Mouse (Mus musculus): ENCODE measurements around the gene Nrg4.

Nrg4 gene

DNA sequence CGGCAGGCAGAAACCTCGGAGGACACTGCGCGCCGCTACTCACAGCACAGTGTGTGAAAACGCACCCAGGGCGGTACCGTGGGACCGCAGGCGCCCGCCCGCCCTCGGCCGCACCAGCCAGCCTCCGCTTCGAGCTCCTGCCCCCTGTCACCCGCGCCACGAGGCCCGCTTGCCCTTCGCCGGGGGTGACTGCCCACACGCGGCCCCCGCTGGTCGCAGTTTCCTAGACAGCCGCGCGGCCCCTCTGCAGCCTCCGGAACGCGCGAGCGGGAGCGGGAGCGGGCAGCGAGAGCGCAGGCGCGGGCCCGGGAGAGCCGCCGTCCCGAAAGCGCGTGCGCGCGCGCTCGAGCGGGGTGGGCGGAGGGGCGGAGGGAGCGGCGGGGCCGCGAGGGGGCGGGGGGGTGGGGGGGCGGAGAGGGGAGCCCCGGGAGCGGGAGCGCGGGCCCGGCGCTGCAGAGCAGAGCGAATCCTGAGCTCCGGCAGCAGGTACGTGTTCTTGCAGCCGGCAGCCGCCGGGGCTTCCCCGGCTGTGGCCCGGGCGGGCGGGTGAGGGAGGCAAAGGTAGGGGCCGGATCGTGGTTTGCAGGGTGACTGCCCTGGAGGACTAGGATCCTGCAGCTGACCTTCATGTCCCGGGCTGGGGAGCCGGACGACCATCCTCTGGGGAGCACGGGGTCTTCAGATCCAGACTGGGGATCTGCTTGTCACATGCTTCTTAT, at the start of gene Nrg4, which contains the start of gene Tmem266:
Gene Nrg4 (minus strand): TSS at position 330 of the 719 bp plus-strand sequence.
Gene Tmem266 (plus strand): TSS at position 399 of the 719 bp plus-strand sequence.
- DNase-seq, result peak; percentile 82 to 95

GRCm38 (mm10) chr9:55371908-55372307, 45.3 kb upstream of the Nrg4 start:
- DNase-seq, result peak; percentile 72 to 81

DNA sequence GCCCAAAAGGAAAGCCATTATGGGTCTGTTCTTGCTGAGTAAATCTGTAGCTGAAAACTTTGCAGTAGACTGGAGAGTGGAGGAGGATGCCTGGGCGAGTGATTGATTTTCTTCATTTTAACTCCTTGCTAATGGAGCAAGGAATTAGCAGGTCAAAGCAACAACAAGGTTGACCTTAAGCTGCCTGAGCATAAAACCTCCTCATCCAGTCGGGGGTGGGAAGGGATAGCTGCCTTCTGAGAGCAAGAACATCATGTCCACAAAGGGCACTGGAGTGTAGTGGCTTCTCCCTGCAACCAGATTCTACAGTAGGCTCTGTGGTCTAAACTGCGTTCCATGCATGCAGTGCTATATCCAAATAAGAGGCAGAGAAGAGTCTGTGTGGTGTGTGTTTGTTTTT, 41.4 kb upstream of the Nrg4 start:
- no peak for DNase-seq

DNA sequence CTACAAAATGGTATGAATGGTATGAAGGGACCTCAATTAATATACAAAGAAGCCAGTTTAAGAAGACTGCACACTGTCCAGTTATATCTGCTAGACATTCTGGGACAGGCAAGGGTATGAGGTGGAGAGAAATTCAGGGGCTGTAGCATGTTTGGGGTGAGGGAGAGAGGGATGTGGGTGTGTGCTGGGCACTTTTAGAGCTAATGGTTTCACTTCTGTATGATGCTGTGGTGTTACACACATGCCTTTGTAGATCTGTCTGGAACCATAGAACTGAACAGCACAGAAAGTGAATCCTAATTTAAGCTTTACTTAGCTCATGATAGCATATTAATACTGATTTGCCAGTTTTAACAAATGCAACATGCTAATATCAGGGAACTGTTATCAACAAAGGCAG, 37.1 kb upstream of the Nrg4 start:
- no peak for DNase-seq

- no peak for DNase-seq
Observed at GRCm38 (mm10) chr9:55361969-55362368, 35.3 kb upstream of the Nrg4 start.

GRCm38 (mm10) chr9:55360861-55361260, 34.2 kb upstream of the Nrg4 start:
- peak; percentile 64 to 66 for DNase-seq

DNA sequence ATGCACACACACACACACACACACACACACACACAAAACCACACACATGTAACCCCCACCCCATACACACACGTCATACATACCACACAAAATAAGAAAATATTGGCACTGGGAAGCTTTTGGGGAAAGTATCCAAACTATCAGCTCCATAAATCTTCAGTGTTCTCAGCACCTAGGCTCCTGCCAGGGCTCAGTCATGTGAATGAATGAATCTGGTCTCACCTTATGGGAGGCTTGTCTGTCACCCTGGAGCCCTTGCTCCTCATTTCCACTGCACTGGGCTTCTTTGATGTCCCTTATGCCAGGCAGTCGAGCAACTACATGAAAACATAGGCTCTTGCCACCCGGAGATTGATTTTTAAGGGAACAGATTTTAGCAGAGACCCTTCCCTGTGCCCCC, 33.7 kb upstream of the Nrg4 start:
- DNase-seq, result peak in 1 of 2 experiments; percentile 50

GRCm38 (mm10) chr9:55357164-55357563, 30.5 kb upstream of the Nrg4 start:
- peak; percentile 59 to 62 for DNase-seq

DNA sequence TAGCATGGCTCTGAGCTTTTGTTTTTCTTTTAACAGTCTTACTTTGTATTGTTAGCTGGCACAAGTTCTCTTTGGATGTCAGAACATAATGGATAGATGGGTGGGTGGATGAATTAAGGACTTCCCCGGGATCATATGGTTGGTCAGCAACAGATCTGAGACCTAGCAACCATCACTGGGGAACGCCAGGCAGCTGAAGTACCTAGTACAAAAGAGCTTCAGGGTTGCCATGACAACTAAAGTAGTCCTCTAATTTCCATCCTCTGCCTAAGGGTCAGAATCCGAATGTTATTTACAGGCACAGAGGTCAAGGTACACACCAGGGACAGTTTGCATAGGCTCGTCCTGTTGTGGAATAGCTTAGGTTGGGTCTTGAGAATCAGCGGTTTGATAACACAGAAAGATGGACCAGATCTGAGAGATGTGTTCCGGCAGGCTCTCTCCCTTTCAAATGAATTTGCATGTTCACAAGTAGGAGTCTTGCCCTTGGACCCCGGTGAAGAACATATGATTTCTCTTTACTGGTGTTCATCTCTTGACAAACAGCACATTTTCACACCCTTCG, 28.7 kb upstream of the Nrg4 start:
- DNase-seq, result no peak

DNA sequence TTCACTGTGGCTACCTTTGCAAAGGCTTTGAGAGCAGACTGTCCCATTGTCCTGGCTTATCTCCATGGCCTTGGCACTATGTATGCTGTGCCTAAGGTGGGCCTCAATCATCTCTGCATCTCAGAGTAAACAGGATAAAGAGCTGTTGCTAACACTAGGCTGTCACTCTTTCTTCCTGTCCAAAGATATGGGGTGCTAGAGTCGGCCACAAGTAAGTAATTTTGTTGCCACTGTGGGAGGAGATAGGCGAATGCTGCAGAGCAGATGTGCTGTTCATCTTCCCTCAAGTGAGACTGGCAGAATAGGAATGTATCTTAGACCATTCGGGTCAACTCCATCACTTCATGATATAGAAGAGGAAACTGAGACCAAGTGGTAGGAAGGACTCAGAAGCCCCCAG, 28.0 kb upstream of the Nrg4 start:
- no peak for DNase-seq

GRCm38 (mm10) chr9:55348664-55349063, 22.0 kb upstream of the Nrg4 start:
- DNase-seq, result no peak

GRCm38 (mm10) chr9:55345332-55345731, 18.7 kb upstream of the Nrg4 start:
- DNase-seq, result peak; percentile 91 to 94

GRCm38 (mm10) chr9:55344165-55344564, 17.5 kb upstream of the Nrg4 start:
- DNase-seq, result no peak

- DNase-seq, result peak; percentile 76 to 83
Observed at GRCm38 (mm10) chr9:55332949-55333348, 6.3 kb upstream of the Nrg4 start.

- DNase-seq, result peak; percentile 52 to 56
Observed at GRCm38 (mm10) chr9:55332476-55332875, 5.8 kb upstream of the Nrg4 start.

GRCm38 (mm10) chr9:55329401-55329800, 2.8 kb upstream of the Nrg4 start:
- DNase-seq, result peak; percentile 38 to 47

DNA sequence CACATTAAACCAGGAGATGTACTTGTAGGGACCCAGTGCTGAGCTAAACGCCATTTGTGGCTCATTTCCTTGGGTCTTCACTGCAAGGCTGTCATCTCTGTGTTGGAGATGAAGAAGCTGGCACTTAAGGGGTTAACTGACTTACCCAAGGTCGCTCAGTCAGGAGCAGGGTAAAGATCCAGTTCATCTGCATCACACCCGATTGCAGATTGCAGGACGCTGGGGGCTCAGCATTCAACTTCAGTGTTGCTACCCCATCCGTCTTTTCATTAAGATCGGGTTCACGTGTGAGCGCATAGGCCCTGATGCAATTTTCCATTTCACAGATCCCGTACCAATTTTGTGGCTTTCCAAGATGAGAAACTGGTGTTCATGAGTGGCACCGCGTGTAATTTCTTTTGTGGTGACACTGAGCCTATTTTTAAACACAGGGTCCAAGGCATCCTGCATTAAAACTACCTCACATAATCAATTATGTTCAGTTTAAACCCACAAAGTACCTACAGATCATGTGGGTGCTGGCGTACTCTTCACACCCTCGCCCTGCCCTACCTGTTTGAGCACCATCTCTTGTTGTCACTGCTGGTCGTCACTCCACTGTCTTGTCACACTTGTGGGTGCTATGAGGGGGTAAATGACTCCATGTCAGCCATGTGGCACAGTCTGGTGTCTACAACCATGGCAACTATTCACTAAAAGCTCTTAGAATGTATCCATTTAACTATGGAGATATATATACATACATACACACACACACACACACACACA, 1.7 kb upstream of the Nrg4 start:
- DNase-seq, result peak; percentile 54 to 57

GRCm38 (mm10) chr9:55327234-55327615, 581 bp upstream of the Nrg4 start:
- peak; percentile 62 to 68 for DNase-seq

DNA sequence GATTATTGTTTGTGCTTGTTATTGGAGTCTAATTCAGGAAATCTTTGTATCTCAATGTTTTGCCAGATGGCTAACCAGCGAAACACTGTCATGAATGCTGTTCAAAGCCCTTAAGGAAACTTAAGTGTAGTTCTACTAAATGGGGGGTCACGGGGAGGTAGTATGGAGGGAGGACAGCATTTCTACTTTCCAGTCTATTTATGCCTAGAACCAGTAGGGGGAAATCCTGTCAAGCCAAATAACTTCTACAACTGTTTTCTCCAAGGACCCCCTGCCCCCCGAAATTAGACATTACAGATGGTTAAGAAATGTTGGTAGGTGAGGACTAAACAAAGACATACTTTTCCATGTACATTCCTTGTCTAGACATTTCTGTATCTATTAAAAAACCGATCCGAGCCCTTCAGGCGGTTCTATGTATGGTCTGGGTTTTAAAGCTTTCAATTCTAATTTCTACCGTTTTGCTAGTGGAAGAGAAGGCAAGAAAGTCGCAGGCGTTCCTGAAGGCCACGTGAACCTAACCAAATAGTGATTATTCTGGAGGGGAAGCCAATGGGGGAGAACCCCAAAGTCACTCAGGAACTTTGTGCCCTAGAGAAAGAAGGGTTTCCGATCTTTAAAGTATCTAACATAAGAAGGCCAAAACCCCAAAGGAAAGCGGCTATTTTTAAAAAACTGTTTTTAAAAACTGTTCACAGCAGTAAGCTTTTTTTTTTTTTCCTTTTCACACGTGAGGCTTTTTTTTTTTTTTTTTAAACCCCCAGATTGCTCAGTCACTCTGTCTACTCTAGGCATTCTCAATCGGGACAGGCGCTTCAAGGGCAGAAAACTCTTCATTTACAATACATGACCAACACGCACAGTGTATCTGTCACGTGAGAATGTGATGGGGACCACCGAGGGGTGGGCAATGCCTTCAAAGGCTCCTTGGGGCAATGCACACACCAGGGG, 805 bp downstream of the Nrg4 start:
- no peak for DNase-seq

DNA sequence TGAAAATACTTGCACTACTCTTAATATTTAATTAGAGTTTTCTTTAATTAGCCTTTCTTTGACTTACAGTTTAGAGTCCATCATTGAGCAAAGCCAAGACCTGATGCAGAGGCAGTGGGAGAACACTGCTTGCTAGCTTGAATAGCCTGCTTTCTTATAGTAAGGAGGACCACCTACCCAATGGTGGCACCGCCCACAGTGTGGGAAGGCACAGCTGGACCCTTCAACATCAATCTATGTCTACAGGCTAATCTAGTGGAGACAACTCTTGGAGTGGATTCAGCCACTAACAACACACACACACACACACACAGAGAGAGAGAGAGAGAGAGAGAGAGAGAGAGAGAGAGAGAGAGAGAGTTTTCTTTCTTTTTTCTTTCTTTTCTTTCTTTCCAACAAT, 1.6 kb downstream of the Nrg4 start:
- peak in 1 of 2 experiments; percentile 34 for DNase-seq

DNA sequence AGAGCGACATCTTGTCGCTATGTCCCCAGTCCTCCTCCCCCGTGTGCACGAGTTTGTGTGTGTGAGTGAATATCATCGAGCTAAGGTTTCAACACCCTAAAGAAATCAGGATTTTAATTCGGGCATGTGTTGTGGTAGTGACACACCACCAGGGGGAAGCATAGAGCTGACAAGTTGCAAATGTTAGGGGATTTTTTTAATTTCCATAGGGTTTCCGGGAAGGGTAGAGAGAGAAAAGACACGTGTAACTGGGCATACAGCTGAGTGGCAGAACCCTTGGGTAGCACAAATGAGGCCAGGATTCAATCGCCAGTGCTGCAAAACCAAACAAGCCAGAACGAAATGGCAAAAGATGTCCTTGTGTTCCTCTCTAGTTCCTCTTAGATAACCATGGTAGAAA, 2.1 kb downstream of the Nrg4 start:
- peak; percentile 46 to 74 for DNase-seq

DNA sequence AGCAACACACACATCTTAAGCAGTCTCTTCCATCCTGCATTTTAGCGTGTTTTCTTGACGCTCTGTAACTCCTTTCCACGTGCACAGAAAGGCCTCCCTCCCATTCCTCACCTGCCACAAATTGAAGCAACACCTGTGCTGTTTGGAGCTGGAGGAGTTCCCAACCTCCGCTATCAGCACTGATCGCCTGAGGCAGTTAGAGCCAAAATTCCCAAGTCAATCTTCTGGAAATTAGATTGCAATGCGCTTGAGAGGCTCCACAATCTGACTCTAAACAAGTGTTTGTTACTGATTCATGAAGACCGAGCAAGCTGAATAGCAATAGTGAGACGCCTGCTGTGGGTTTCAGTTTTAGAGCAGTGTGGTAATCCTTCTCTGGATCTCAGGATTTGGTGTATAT, 2.6 kb downstream of the Nrg4 start:
- peak; percentile 41 to 51 for DNase-seq

DNA sequence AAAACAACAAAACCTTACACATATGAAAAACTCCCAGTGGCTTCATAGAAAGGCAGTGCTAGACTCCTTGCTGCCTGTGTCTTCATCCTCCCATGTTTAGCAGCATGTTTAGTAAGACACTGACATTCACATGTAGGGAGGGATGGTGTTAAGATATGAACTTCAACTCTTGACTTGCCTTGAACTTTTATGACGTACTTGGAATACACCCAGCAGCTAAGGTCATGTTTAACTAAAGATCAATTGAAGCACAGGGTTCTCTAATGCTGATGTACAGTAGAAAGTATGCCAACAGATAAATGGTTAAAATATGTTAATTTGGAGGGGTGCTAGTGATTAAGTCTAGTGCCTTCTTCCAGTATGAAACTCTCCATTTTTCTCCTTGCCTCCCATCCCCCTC, 4.0 kb downstream of the Nrg4 start:
- no peak for DNase-seq
